Mouse (Mus musculus) c-Kit-negative CD71-positive TER-119-positive erythroid progenitor cells, embryonic 14.5 days (primary cell): ENCODE data around the gene Atp23.
A peak's percentile ranks its signal among the peaks of the same experiment; 100 is the strongest.

Experiments used
- DNase-seq: peaks from one replicate; pipeline ENCODE4 v3.0.0-alpha.2; 2013; ENCODE audit warnings: low read depth, low spot score

Atp23 gene

GRCm38 (mm10) chr10:126911479-126911878 is 10.3 kb upstream of the Atp23 start:
- no peak for DNase-seq

GRCm38 (mm10) chr10:126906811-126907210 is 5.7 kb upstream of the Atp23 start:
- no peak for DNase-seq

- DNase-seq, result peak; percentile 82
These were observed 4.5 kb upstream of the Atp23 start for GRCm38 (mm10) chr10:126905650-126906075.

GRCm38 (mm10) chr10:126905086-126905485 is 3.9 kb upstream of the Atp23 start:
- no peak for DNase-seq

GRCm38 (mm10) chr10:126904221-126904620 is 3.1 kb upstream of the Atp23 start:
- DNase-seq, result no peak

- DNase-seq, result no peak
These were observed 311 bp upstream of the Atp23 start for GRCm38 (mm10) chr10:126901488-126901843.

- DNase-seq, result no peak
These were observed 5.3 kb downstream of the Atp23 start for GRCm38 (mm10) chr10:126895891-126896290.

GRCm38 (mm10) chr10:126894061-126894460 is 7.1 kb downstream of the Atp23 start:
- no peak for DNase-seq

GRCm38 (mm10) chr10:126893145-126893544 is 8.0 kb downstream of the Atp23 start:
- no peak for DNase-seq

GRCm38 (mm10) chr10:126873755-126874154 is 27.4 kb downstream of the Atp23 start:
- no peak for DNase-seq

GRCm38 (mm10) chr10:126872256-126872655 is 28.9 kb downstream of the Atp23 start:
- DNase-seq, result no peak

- DNase-seq, result no peak
These were observed 31.5 kb downstream of the Atp23 start for GRCm38 (mm10) chr10:126869372-126870318.

GRCm38 (mm10) chr10:126865284-126865683 is 35.9 kb downstream of the Atp23 start:
- DNase-seq, result no peak

GRCm38 (mm10) chr10:126862193-126862592 is 39.0 kb downstream of the Atp23 start:
- no peak for DNase-seq

- DNase-seq, result no peak
These were observed 47.9 kb downstream of the Atp23 start for GRCm38 (mm10) chr10:126853286-126853685.

GRCm38 (mm10) chr10:126845309-126845911 is 55.7 kb downstream of the Atp23 start:
- DNase-seq, result no peak

- DNase-seq, result no peak
These were observed 56.5 kb downstream of the Atp23 start for GRCm38 (mm10) chr10:126844689-126845088.

GRCm38 (mm10) chr10:126840266-126840665 is 60.9 kb downstream of the Atp23 start:
- no peak for DNase-seq

GRCm38 (mm10) chr10:126833006-126833405 is 68.1 kb downstream of the Atp23 start:
- no peak for DNase-seq

GRCm38 (mm10) chr10:126831329-126831728 is 69.8 kb downstream of the Atp23 start:
- DNase-seq, result no peak

GRCm38 (mm10) chr10:126828618-126829017 is 72.5 kb downstream of the Atp23 start:
- DNase-seq, result no peak

GRCm38 (mm10) chr10:126827941-126828593 is 73.1 kb downstream of the Atp23 start:
- no peak for DNase-seq
